Mouse (Mus musculus): ENCODE measurements around the gene Arhgap33. TPM values are rescaled to one million over a fixed set of nuclear protein-coding genes. Genes with fewer than 3 reads are reported as not detected.

Arhgap33 gene
- polyA plus RNA-seq, 2 experiments: 1.3 to 7.1 TPM

DNA sequence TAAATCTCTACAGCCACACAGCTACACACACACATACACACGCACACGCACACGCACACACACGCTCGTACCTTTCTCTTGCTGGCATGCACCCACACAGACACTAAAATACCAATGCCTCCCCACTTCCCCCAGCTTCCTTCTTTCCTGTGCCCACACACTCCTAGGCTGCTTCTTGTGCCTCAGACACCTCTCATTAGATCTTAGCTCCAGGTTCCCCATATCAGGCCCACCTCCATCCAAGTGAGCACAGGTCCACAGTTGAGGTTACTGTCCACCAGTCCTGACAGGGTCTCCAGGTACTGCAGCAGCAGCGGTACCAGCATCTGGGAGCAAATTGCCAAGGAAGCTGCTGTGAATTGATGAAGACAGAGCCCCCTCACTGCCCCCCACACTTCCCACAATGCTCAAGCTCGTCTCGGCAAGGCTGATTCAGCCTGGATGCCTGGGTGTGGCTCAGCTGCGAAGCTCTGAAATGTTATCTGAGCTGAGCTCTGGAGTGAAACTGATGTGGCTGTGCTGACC is 3.5 kb downstream of the Arhgap33 start:
- 71% methylated on average over 9 of the region's 9 CpGs for WGBS (ENCODE audit: insufficient replicate concordance)
- Histone ChIP-seq H3K4me2 (ENCODE audit: low read depth) (no peak overlapping the region), H3K36me3 (replicated peaks; ENCODE audit: control insufficient read depth, insufficient read depth, low read depth) (peaks cover 7% of the 10 kb centered on the region), H3K9me3 (ENCODE audit: control insufficient read depth, low read length) (no peaks in the 10 kb centered on the region), H3K27me3 (ENCODE audit: control insufficient read depth, insufficient read depth, low read length) (no peaks in the 10 kb centered on the region), H3K27ac (no peak overlapping the region), H3K4me3 (ENCODE audit: insufficient read depth in 1 of 2, low read depth in 2 of 2, low read length in 2 of 2) (no peak overlapping the region), H3K9ac (replicated peaks) (no peak overlapping the region), H3K4me1 (replicated peaks; ENCODE audit: control insufficient read depth in 2 of 2, insufficient read depth in 2 of 2, low read length in 1 of 2) (peaks cover 6 to 11% of the 10 kb centered on the region in 2 experiments)
- DNase-seq (ENCODE audit: low read depth in 3 of 3, low spot score in 3 of 3) (no peak), ATAC-seq (ENCODE audit: insufficient read depth) (no peak)
- no peak for TF ChIP-seq EP300 (IDR thresholded peaks at IDR 0.05; ENCODE audit: low read depth)
- no peak for TF ChIP-seq CTCF (IDR thresholded peaks at IDR 0.05; ENCODE audit: low read depth)

DNA sequence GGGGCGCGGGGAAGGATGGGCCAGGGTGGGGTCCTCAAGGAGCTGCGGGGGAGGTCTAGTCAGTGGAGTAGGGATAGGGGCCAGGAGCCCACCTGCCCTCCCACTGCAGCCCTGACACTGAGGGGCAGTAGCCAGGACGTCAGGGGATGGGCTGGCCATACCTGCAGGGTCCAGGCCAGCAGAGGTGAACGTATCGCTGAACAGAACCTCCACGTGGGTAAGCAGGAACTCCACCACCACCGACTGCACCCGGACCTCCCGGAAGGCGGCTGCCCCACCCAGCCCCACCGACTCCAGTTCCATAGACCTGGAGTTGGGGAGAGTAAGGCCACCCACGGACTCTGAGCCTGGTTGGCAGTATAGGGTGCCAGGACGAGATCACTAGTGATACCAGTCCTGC is 7.9 kb downstream of the Arhgap33 start:
- Histone ChIP-seq H3K27me3 (ENCODE audit: control insufficient read depth, insufficient read depth, low read length) (no peaks in the 10 kb centered on the region), H3K4me1 (replicated peaks; ENCODE audit: control insufficient read depth in 2 of 2, insufficient read depth in 2 of 2, low read length in 1 of 2) (no peaks in the 10 kb centered on the region), H3K36me3 (replicated peaks; ENCODE audit: control insufficient read depth, insufficient read depth, low read depth) (peaks cover 7% of the 10 kb centered on the region), H3K4me2 (ENCODE audit: low read depth) (no peak overlapping the region), H3K27ac (no peak overlapping the region), H3K9ac (replicated peaks) (no peak overlapping the region), H3K9me3 (ENCODE audit: control insufficient read depth, low read length) (no peaks in the 10 kb centered on the region), H3K4me3 (ENCODE audit: insufficient read depth in 1 of 2, low read depth in 2 of 2, low read length in 2 of 2) (no peak overlapping the region)
- no peak for DNase-seq (ENCODE audit: low read depth in 3 of 3, low spot score in 3 of 3)
- no peak for ATAC-seq (ENCODE audit: insufficient read depth)
- TF ChIP-seq EP300 (IDR thresholded peaks at IDR 0.05; ENCODE audit: low read depth) (no peak), CTCF (IDR thresholded peaks at IDR 0.05; ENCODE audit: low read depth) (no peak)
- 74% methylated on average over 14 of the region's 14 CpGs for WGBS (ENCODE audit: insufficient replicate concordance)

DNA sequence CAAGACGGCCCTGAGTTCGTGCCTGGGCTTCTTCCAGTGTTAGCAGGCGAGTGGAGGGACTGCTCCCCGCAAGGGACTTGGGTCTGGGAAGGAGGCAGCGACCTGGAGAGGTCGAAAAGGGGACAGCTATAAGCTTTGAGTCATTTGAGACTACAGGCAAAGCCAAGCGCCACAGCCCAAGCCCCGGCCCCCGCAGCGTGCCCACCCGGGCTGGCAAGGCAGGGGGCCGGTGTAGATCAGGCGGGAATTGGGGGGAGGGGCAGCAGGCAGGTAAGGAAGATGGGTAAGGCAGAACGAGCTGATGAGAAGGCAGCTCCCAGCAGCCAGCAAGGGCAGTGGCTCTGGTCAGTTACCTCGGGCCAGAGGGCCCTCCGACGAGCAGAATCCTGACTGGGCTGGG is 8.5 kb downstream of the Arhgap33 start:
- DNase-seq (ENCODE audit: low read depth in 3 of 3, low spot score in 3 of 3): no peak
- TF ChIP-seq CTCF (IDR thresholded peaks at IDR 0.05; ENCODE audit: low read depth) (no peak), EP300 (IDR thresholded peaks at IDR 0.05; ENCODE audit: low read depth) (no peak)
- Histone ChIP-seq H3K27ac (no peak overlapping the region), H3K4me3 (ENCODE audit: insufficient read depth in 1 of 2, low read depth in 2 of 2, low read length in 2 of 2) (no peak overlapping the region), H3K27me3 (ENCODE audit: control insufficient read depth, insufficient read depth, low read length) (no peaks in the 10 kb centered on the region), H3K4me1 (replicated peaks; ENCODE audit: control insufficient read depth in 2 of 2, insufficient read depth in 2 of 2, low read length in 1 of 2) (no peaks in the 10 kb centered on the region), H3K36me3 (replicated peaks; ENCODE audit: control insufficient read depth, insufficient read depth, low read depth) (peaks cover 7% of the 10 kb centered on the region), H3K9ac (replicated peaks) (no peak overlapping the region), H3K4me2 (ENCODE audit: low read depth) (no peak overlapping the region), H3K9me3 (ENCODE audit: control insufficient read depth, low read length) (no peaks in the 10 kb centered on the region)
- no peak for ATAC-seq (ENCODE audit: insufficient read depth)
- 61% methylated on average over 17 of the region's 17 CpGs for whole genome bisulfite sequencing (ENCODE audit: insufficient replicate concordance)

DNA sequence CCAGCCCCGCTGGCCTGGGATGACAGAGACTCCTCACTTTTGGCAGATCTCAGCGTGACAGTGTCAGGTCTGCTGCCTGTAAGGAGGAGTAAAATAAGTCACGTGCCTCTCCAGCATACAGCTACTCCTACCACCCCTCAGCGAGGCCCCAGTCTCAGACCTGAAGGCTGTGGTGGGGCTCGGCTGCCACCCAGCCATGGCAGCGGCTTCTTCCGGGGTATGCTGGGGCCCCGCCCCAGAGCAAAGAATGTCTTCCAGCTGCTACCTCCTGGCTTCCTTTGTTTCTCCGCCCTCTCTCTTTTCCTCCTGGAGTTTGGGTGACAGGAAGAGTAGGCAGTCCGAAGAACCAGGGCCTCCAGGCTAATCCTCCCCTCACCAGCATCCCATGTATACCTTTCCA is 8.9 kb downstream of the Arhgap33 start:
- WGBS (ENCODE audit: insufficient replicate concordance): 52% methylated on average over 10 of the region's 10 CpGs
- H3K27ac ChIP-seq: no peak overlapping the region
- no peak overlapping the region for H3K9ac ChIP-seq (replicated peaks)
- no peaks in the 10 kb centered on the region for H3K27me3 ChIP-seq (ENCODE audit: control insufficient read depth, insufficient read depth, low read length)
- no peak overlapping the region for H3K4me2 ChIP-seq (ENCODE audit: low read depth)
- TF ChIP-seq CTCF (IDR thresholded peaks at IDR 0.05; ENCODE audit: low read depth): no peak
- no peak for TF ChIP-seq EP300 (IDR thresholded peaks at IDR 0.05; ENCODE audit: low read depth)
- ATAC-seq (ENCODE audit: insufficient read depth) (no peak), DNase-seq (ENCODE audit: low read depth in 3 of 3, low spot score in 3 of 3) (no peak)
- no peak overlapping the region for H3K4me3 ChIP-seq (ENCODE audit: insufficient read depth in 1 of 2, low read depth in 2 of 2, low read length in 2 of 2)
- no peaks in the 10 kb centered on the region for H3K4me1 ChIP-seq (replicated peaks; ENCODE audit: control insufficient read depth in 2 of 2, insufficient read depth in 2 of 2, low read length in 1 of 2)
- H3K36me3 ChIP-seq (replicated peaks; ENCODE audit: control insufficient read depth, insufficient read depth, low read depth): peaks cover 7% of the 10 kb centered on the region
- no peaks in the 10 kb centered on the region for H3K9me3 ChIP-seq (ENCODE audit: control insufficient read depth, low read length)

DNA sequence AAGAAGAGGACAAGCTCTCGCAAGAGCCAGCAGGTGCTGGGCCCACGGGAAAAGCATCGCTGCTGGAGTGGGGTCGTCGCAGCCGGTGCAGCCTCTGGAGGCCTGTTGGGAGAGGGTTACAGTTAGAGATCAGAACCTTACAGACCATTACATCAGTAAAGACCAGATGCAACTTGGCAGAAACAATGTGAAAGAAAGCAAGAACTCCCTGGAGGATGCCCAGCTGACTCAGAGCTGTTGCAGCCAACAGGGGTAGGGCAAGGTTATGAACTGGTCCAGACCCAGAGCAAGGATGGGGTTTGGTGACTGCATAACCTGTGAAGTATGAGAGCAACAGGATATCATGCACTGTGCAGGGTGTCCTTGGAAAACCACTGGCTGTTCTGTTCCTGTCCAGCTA is 10.4 kb downstream of the Arhgap33 start:
- no peaks in the 10 kb centered on the region for H3K9me3 ChIP-seq (ENCODE audit: control insufficient read depth, low read length)
- ATAC-seq (ENCODE audit: insufficient read depth) (no peak), DNase-seq (ENCODE audit: low read depth in 3 of 3, low spot score in 3 of 3) (no peak)
- peaks cover 3% of the 10 kb centered on the region; the same call in 1 of the 2 replicates for H3K36me3 ChIP-seq (replicated peaks; ENCODE audit: control insufficient read depth, insufficient read depth, low read depth)
- no peak overlapping the region for H3K4me3 ChIP-seq (ENCODE audit: insufficient read depth in 1 of 2, low read depth in 2 of 2, low read length in 2 of 2)
- no peak overlapping the region for H3K9ac ChIP-seq (replicated peaks)
- H3K27me3 ChIP-seq (ENCODE audit: control insufficient read depth, insufficient read depth, low read length): no peaks in the 10 kb centered on the region
- no peak overlapping the region for H3K27ac ChIP-seq
- WGBS (ENCODE audit: insufficient replicate concordance): 74% methylated on average over 6 of the region's 6 CpGs
- no peaks in the 10 kb centered on the region for H3K4me1 ChIP-seq (replicated peaks; ENCODE audit: control insufficient read depth in 2 of 2, insufficient read depth in 2 of 2, low read length in 1 of 2)
- no peak overlapping the region for H3K4me2 ChIP-seq (ENCODE audit: low read depth)
- TF ChIP-seq EP300 (IDR thresholded peaks at IDR 0.05; ENCODE audit: low read depth) (no peak), CTCF (IDR thresholded peaks at IDR 0.05; ENCODE audit: low read depth) (no peak)

Data from liver, embryonic 14.5 days (tissue).